Mouse (Mus musculus) ES-CJ7 (cell line): Measurements from ENCODE around the gene Cpeb1.
A peak's percentile ranks its signal among the peaks of the same experiment; 100 is the strongest.

Experiments
- DNase-seq: peaks from one replicate; pipeline ENCODE4 v3.0.0; 2011; ENCODE audit warnings: low read depth, low spot score

Cpeb1 gene

GRCm38 (mm10) chr7:81455155-81455651 lies at the start of gene Cpeb1:
Gene Cpeb1, minus strand, starts transcription at chr7:81455465.
- DNase-seq = peak; percentile 73

DNA sequence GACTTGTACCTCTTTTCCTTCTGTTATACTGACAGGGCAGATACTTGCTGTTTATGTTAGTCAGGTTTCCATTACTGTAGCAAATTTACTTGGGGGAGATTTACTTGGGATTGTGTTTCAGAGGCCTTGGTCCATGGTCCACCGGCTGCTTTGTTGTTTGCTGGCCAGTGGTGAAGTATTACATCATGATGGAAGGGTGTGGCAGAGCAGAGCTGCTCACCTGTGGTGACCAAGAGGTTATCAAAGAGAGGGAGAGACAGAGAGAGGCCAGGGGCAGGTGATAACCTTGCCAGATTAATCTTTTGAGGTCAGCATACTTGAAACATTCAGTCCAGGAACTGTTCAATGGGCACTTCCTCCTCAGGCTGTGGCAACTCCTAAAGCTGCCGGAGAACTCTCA lies 45.8 kb upstream of the Cpeb1 start:
- no peak for DNase-seq

- DNase-seq = no peak
Observed at GRCm38 (mm10) chr7:81498181-81498580, 42.9 kb upstream of the Cpeb1 start, which contains the start of gene BC048679. Gene BC048679, minus strand, starts transcription at chr7:81498281.

DNA sequence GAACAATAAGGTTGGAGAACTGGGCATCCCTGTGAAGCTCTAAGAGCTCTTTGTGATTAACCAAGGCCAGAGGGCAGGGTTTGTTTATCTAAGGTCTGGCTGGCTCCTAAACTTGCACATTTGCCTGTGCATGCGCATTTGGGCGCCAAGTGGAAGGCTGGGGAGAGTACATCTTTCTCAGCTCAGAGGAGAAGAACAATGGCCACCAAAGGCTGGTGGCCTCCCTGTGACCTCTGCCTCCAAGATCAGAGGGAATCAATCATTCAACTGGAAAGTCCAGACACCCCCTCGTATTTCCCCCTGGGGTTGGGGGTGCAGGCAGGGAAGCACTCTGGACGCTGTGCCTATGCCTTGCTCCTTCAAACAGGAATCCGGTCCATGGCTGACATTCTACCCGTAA lies 41.9 kb upstream of the Cpeb1 start:
- DNase-seq = peak; percentile 54

GRCm38 (mm10) chr7:81493331-81494021 lies 38.2 kb upstream of the Cpeb1 start, which contains the start of gene Ap3b2:
Gene Ap3b2, minus strand, starts transcription at chr7:81493925.
- DNase-seq = peak; percentile 77

- no peak for DNase-seq
Observed at GRCm38 (mm10) chr7:81492628-81493027, 37.4 kb upstream of the Cpeb1 start.

- DNase-seq = no peak
Observed at GRCm38 (mm10) chr7:81489649-81490048, 34.4 kb upstream of the Cpeb1 start.

- peak; percentile 95 for DNase-seq
Observed at GRCm38 (mm10) chr7:81480800-81481199, 25.5 kb upstream of the Cpeb1 start.

DNA sequence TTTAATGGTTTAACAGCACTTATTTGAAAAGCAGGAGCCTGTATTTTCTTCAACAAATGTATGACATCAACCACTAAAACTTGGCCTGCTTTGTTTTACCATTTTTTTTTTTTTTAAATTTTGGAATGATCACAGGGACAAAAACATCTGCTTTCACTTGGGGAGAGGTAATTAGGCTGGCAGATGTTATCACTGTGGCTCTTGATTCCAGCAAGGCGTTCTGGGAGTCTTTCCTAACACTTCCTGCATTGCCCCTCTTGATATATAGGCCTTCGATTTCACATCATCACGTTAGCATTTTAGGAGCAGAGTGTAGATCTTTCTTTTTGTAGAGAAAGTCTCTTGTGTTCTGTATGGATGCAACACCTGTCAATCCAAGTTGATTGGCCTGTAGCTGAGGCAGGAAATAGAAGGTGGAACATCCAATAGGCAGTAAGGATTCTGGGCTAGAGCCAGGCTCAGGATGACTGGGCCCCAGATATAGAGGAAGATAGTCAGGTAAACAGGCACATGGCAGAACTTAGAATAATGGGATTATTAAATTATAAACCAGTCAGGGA lies 24.3 kb upstream of the Cpeb1 start:
- DNase-seq = peak; percentile 74

DNA sequence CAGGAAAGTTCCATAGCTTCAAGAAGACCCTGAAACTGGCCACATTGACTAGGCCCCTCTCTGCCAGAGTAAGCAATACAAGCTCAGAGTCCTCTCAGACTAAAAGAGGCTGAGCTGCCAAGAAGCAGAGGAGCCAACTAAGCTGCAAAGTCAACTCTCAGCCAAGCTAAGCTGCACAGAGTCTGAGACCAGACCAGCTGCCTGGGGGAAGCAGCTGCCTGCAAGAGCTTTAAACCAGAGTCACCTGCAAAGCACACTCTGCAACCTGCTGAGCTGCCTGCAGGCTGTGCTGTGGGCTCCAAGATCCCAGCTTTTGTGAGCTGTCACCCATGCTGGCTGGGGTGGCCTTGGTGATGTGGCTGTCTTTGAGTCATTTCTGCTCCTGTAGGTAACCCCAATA lies 23.0 kb upstream of the Cpeb1 start:
- peak; percentile 40 for DNase-seq

- peak; percentile 51 for DNase-seq
Observed at GRCm38 (mm10) chr7:81476833-81477232, 21.6 kb upstream of the Cpeb1 start.

DNA sequence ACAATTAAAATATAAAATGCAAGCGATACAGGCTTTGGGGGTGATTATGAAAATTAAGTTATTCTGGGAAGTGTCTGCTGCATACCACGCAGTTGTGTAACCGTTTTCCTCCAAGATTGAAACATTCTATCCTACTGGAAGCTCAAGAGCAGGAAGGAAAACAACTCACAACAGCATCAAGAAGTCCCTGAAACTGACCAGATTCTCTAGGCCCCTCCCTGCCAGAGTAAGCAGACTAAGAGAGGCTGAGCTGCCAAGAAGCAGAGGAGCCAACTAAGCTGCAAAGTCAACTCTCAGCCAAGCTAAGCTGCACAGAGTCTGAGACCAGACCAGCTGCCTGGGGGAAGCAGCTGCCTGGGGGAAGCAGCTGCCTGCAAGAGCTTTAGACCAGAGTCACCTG lies 20.0 kb upstream of the Cpeb1 start:
- DNase-seq = no peak

- no peak for DNase-seq
Observed at GRCm38 (mm10) chr7:81464906-81465450, 9.7 kb upstream of the Cpeb1 start.

GRCm38 (mm10) chr7:81464116-81464515 lies 8.9 kb upstream of the Cpeb1 start:
- peak; percentile 55 for DNase-seq

DNA sequence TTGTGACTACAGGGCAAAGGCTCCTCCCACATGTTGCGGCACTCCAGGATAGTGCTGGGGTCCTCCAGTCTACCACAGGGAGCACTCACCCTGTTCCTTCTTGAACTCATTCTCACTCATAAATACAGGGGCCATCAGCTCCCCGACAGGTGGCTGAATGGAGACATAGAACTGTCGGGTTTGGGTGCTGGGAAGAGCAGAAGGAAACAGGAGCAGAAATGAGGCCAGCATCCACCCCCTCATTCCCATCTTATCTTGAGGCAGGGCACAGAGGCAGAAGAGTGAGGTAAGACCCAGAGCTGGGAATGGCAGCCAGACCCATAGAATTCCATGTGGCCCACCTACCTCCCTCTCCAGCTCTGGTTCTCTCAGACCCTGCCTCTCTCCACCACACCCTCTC lies 7.5 kb upstream of the Cpeb1 start:
- no peak for DNase-seq

GRCm38 (mm10) chr7:81454331-81455039 lies 780 bp downstream of the Cpeb1 start:
- no peak for DNase-seq

- DNase-seq = peak; percentile 40
Observed at GRCm38 (mm10) chr7:81453443-81454274, 1.6 kb downstream of the Cpeb1 start.

GRCm38 (mm10) chr7:81452971-81453441 lies 2.3 kb downstream of the Cpeb1 start:
- peak; percentile 69 for DNase-seq

DNA sequence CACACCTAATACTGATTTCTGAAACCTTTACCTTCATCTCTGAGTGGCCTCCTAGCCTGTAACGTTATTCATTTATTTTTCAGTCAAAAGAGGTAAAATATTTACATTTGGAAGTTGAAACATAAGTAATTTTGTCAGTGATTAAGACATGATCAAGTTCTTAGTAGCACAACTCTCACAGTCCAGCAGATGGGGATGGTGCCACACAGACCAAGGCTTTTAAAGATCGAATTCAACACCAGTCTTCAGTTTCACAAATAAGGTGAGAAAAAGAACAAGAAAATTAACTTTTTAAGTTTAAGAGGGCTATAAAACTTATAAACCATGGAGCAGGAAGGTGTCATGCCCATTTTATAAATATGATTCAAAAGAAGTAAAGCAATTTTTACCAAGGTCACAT lies 56.3 kb downstream of the Cpeb1 start:
- DNase-seq = peak; percentile 26

GRCm38 (mm10) chr7:81379363-81379762 lies 75.9 kb downstream of the Cpeb1 start:
- no peak for DNase-seq

GRCm38 (mm10) chr7:81372337-81372920 lies 82.8 kb downstream of the Cpeb1 start:
- DNase-seq = peak; percentile 24
